Mouse (Mus musculus) frontal cortex, postnatal 10 days (tissue): ENCODE measurements around the gene Slc16a6.

Source experiments
- DNase-seq, 2 experiments: peaks; one replicate each; pipeline ENCODE4 v3.0.0; 2022; ENCODE audit warnings: low spot score in 2 of 2, mixed read lengths in 1 of 2

Slc16a6 gene

GRCm38 (mm10) chr11:109445438-109446035 is 27.9 kb downstream of the Slc16a6 start:
- no peak for DNase-seq

GRCm38 (mm10) chr11:109444600-109444999 is 28.8 kb downstream of the Slc16a6 start:
- DNase-seq: no peak

GRCm38 (mm10) chr11:109443468-109444263 is 29.7 kb downstream of the Slc16a6 start:
- DNase-seq: no peak

GRCm38 (mm10) chr11:109442166-109442730 is 31.1 kb downstream of the Slc16a6 start:
- DNase-seq: no peak

GRCm38 (mm10) chr11:109441119-109441518 is 32.3 kb downstream of the Slc16a6 start:
- no peak for DNase-seq

GRCm38 (mm10) chr11:109440641-109441040 is 32.8 kb downstream of the Slc16a6 start:
- no peak for DNase-seq

GRCm38 (mm10) chr11:109439829-109440340 is 33.5 kb downstream of the Slc16a6 start:
- DNase-seq: peak; percentile 31 to 54

GRCm38 (mm10) chr11:109439209-109439608 is 34.2 kb downstream of the Slc16a6 start:
- no peak for DNase-seq

- DNase-seq: no peak
Observed at GRCm38 (mm10) chr11:109436889-109437288, 36.5 kb downstream of the Slc16a6 start.

GRCm38 (mm10) chr11:109434233-109434798 is 39.1 kb downstream of the Slc16a6 start:
- no peak for DNase-seq

GRCm38 (mm10) chr11:109427353-109427752 is 46.0 kb downstream of the Slc16a6 start:
- DNase-seq: no peak

- no peak for DNase-seq
Observed at GRCm38 (mm10) chr11:109426272-109426586, 47.2 kb downstream of the Slc16a6 start.

- peak; percentile 96 to 98 for DNase-seq
Observed at GRCm38 (mm10) chr11:109425392-109426271, 47.8 kb downstream of the Slc16a6 start, which contains the start of gene Amz2. Gene Amz2 (plus strand): TSS chr11:109425946.

- DNase-seq: no peak
Observed at GRCm38 (mm10) chr11:109423294-109423693, 50.1 kb downstream of the Slc16a6 start.

GRCm38 (mm10) chr11:109422263-109422662 is 51.1 kb downstream of the Slc16a6 start:
- no peak for DNase-seq

- DNase-seq: no peak
Observed at GRCm38 (mm10) chr11:109421205-109421604, 52.2 kb downstream of the Slc16a6 start.

- DNase-seq: no peak
Observed at GRCm38 (mm10) chr11:109420567-109420962, 52.8 kb downstream of the Slc16a6 start.

GRCm38 (mm10) chr11:109419961-109420566 is 53.3 kb downstream of the Slc16a6 start:
- DNase-seq: no peak

- DNase-seq: no peak
Observed at GRCm38 (mm10) chr11:109419461-109419860, 53.9 kb downstream of the Slc16a6 start.

- DNase-seq: no peak
Observed at GRCm38 (mm10) chr11:109417472-109418040, 55.8 kb downstream of the Slc16a6 start.
